Mouse (Mus musculus) E14TG2a.4 (cell line): Measurements from ENCODE around the gene Usp48.

Source experiments
- H3K27me3 ChIP-seq: 2 replicates; pipeline ENCODE4 v1.6.1; 2014; ENCODE audit warnings: low read length, control low read depth; ENCODE audit not compliant: insufficient read depth
- H3K36me3 ChIP-seq: 2 replicates; pipeline ENCODE4 v1.6.1; 2014; ENCODE audit warnings: low read length, control low read depth; ENCODE audit not compliant: insufficient read depth
- H3K4me1 ChIP-seq: replicated peaks from 2 replicates; pipeline ENCODE4 v1.6.1; 2014; ENCODE audit warnings: low read depth, low read length, control low read depth
- H3K4me3 ChIP-seq: replicated peaks from 2 replicates; pipeline ENCODE4 v1.5.1; 2014; ENCODE audit warnings: mild to moderate bottlenecking, low read length
- H3K9me3 ChIP-seq: 2 replicates; pipeline ENCODE4 v1.6.1; 2014; ENCODE audit warnings: low read length, control low read depth
- CTCF ChIP-seq: conservative IDR thresholded peaks from 2 replicates; pipeline ENCODE4 v1.5.1; 2014; ENCODE audit warnings: low read length
- NANOG ChIP-seq: IDR thresholded peaks from 2 replicates; pipeline ENCODE4 v1.6.1; 2014; ENCODE audit warnings: borderline replicate concordance, low read length, mixed read lengths
- POU5F1 ChIP-seq: IDR thresholded peaks from 2 replicates; pipeline ENCODE4 v1.6.1; 2014; ENCODE audit warnings: low read length, borderline replicate concordance

Usp48 gene

GRCm38 (mm10) chr4:137627476-137628235 is 34.1 kb downstream of the Usp48 start:
- Histone ChIP-seq H3K36me3 (peaks cover 100% of the 10 kb centered on the region), H3K4me3 (no peak overlapping the region), H3K4me1 (peaks cover 72% of the 10 kb centered on the region), H3K9me3 (no peaks in the 10 kb centered on the region), H3K27me3 (no peaks in the 10 kb centered on the region)
- TF ChIP-seq CTCF (no peak), POU5F1 (no peak), NANOG (no peak)

DNA sequence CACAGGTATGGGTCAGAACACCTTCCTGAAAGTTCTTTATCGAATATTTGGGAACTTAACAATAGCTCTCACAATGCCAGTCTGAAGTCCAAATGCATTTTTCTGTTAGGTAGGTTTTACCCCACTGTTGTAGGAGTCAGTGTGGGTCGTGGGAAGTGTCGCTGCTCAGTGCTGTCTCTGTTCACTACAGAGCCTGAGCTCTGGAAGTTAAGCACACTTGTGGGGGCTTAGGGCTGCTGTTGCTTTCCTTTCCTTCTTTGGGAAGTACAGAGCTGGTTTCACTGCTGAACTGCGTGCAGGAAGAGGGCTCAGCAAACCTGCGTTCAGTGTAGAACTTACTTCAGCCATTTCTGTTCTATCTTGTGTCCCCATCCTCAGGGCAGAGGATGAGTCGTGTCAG is 34.8 kb downstream of the Usp48 start:
- no peak for TF ChIP-seq POU5F1
- TF ChIP-seq NANOG, result no peak
- no peak for TF ChIP-seq CTCF

DNA sequence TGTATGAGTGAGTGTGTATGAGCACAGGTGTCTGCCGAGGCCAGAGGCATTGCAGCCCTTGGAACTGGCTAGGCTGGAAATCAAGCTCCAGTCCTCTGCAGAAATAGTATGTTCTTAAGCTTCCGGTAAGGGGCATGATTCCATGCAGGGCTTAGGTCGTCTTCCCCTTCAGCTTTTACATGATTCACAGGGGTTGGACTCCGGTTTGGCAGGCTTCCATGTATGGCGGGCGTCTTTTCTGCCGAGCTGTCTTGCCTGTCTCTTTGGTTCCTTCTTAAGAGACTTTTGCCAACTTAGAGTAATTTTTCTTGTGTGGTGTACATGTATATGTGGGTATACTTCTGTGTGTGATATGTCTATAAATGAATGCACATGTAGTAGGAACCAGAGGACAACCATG is 35.8 kb downstream of the Usp48 start:
- Histone ChIP-seq H3K9me3 (no peaks in the 10 kb centered on the region), H3K4me1 (peaks cover 71% of the 10 kb centered on the region), H3K36me3 (peaks cover 100% of the 10 kb centered on the region), H3K27me3 (no peaks in the 10 kb centered on the region), H3K4me3 (no peak overlapping the region)
- no peak for TF ChIP-seq NANOG
- TF ChIP-seq CTCF, result no peak
- TF ChIP-seq POU5F1, result no peak

More for the DNA sequence above, 34.8 kb downstream of the Usp48 start:
- H3K36me3 ChIP-seq, result peaks cover 100% of the 10 kb centered on the region
- no peak overlapping the region for H3K4me3 ChIP-seq
- H3K4me1 ChIP-seq, result peaks cover 73% of the 10 kb centered on the region
- H3K9me3 ChIP-seq, result no peaks in the 10 kb centered on the region
- no peaks in the 10 kb centered on the region for H3K27me3 ChIP-seq

GRCm38 (mm10) chr4:137630153-137630552 is 36.6 kb downstream of the Usp48 start:
- Histone ChIP-seq H3K27me3 (no peaks in the 10 kb centered on the region), H3K9me3 (no peaks in the 10 kb centered on the region), H3K4me1 (peaks cover 66% of the 10 kb centered on the region), H3K36me3 (peaks cover 100% of the 10 kb centered on the region), H3K4me3 (no peak overlapping the region)
- TF ChIP-seq POU5F1, result no peak
- no peak for TF ChIP-seq CTCF
- no peak for TF ChIP-seq NANOG

DNA sequence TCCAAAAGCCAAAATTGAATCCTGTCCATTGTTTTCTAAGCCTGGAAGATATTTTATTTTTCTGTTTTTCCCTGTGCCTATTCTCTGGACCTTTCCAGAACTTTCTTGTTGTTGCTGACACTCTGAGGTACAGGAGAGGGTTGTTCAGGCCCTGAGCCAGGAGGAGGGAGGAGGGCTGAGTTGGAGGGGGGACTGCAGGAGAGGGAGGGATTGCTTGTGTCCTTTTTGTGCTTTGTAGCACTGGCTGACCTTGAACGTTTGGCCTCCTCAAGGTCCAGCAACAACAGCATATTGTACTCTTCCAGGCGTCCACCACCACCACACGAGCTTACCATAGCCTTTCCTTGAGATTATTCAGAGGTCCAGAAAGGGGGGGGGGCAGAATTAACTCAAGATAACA is 38.0 kb downstream of the Usp48 start:
- peaks cover 100% of the 10 kb centered on the region for H3K36me3 ChIP-seq
- TF ChIP-seq CTCF (no peak), NANOG (no peak), POU5F1 (no peak)
- no peak overlapping the region; the same call in 1 of the 2 replicates for H3K4me3 ChIP-seq
- H3K4me1 ChIP-seq, result peaks cover 58% of the 10 kb centered on the region
- H3K9me3 ChIP-seq, result no peaks in the 10 kb centered on the region
- no peaks in the 10 kb centered on the region for H3K27me3 ChIP-seq

DNA sequence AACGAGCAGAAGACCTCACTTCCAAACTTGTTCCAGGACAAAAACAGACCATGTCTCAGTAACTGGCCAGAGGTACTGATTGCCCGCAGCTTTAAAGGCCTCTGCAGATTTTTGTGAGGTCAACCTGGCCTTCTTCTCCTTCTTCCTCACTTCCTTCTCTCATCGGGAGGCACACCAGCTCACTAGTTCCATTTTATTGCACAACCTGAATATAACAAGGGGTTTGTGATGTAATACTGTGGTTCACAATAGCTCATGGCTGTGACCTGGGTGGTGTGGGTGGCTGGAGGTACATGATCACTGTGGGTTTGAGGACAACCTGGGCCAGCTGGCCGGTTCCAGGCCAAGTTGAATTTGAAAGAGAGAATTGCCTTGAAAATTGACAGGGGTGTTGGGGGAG is 39.8 kb downstream of the Usp48 start:
- Histone ChIP-seq H3K27me3 (no peaks in the 10 kb centered on the region), H3K36me3 (peaks cover 100% of the 10 kb centered on the region), H3K4me1 (peaks cover 68% of the 10 kb centered on the region), H3K4me3 (no peak overlapping the region), H3K9me3 (no peaks in the 10 kb centered on the region)
- TF ChIP-seq CTCF, result no peak
- no peak for TF ChIP-seq NANOG
- TF ChIP-seq POU5F1, result no peak

DNA sequence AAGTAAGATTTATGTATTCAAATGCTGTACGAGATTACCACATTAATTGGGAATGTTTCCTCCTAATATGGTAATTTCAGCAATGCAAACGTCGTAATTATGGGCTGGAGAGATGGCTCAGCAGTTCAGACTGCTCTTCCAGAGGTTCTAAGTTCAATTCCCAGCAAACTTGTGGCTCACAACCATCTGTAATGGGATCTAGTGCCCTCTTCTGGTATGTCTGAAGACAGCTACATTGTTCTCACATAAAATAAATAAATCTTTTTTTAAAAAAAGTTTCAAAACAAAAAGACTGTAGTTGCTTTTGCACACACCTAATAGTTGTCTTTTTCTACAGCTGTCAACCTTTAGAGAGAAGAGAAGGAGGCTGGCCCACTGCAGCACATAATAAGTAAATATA is 43.0 kb downstream of the Usp48 start:
- H3K9me3 ChIP-seq, result no peaks in the 10 kb centered on the region
- H3K4me3 ChIP-seq, result no peak overlapping the region
- TF ChIP-seq CTCF (peak; percentile 13; the same call in 1 of the 2 replicates), NANOG (no peak), POU5F1 (no peak)
- H3K36me3 ChIP-seq, result peaks cover 100% of the 10 kb centered on the region
- H3K4me1 ChIP-seq, result peaks cover 66% of the 10 kb centered on the region
- H3K27me3 ChIP-seq, result no peaks in the 10 kb centered on the region

DNA sequence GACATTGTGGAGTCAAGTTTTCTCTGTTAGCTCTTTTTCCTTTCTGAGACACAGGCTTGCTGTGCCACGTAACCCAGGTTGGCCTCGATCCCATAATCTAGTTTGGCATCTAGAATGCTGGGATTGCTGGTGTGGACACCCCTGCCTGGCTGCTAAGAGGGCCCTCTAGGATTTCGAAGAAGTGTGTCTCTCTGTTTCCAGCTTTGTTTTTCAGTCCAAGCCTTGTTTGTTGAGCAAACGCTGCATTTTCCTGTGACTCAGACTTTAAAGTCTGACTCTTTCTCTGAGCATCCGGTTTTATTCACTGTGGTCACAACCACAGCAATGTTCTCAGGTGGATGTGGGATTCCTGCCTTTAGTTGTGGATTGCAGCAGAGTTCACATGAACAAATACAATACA is 48.0 kb downstream of the Usp48 start:
- Histone ChIP-seq H3K27me3 (no peaks in the 10 kb centered on the region), H3K4me1 (peaks cover 94% of the 10 kb centered on the region), H3K4me3 (no peak overlapping the region), H3K9me3 (no peaks in the 10 kb centered on the region), H3K36me3 (peaks cover 100% of the 10 kb centered on the region)
- no peak for TF ChIP-seq NANOG
- TF ChIP-seq CTCF, result no peak
- no peak for TF ChIP-seq POU5F1

DNA sequence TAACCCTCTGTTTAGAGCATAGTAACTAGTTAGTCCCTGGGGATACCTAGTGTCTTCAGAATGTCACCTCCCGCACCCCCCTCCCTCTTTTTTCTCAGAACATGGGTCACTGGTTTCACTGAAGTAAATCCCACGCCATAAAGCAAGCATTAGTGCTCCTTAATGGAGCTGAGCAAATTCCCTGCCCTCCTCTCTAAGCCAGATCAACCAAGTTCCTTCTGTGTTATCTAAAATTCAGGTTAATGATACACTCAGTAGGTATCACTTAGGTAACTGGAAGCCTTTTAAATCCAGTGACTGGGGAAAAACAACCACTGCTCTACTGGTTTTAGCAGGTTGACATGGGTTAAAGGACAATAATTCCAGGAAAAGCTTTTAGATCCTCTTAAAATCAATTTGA is 48.5 kb downstream of the Usp48 start:
- no peaks in the 10 kb centered on the region for H3K27me3 ChIP-seq
- TF ChIP-seq CTCF (no peak), POU5F1 (no peak), NANOG (no peak)
- no peaks in the 10 kb centered on the region for H3K9me3 ChIP-seq
- peaks cover 97% of the 10 kb centered on the region for H3K4me1 ChIP-seq
- H3K36me3 ChIP-seq, result peaks cover 100% of the 10 kb centered on the region
- no peak overlapping the region for H3K4me3 ChIP-seq
